Mouse (Mus musculus): ENCODE results near the gene Fibp.

- TF ChIP-seq POLR2A (IDR thresholded peaks at IDR 0.05; ENCODE audit: insufficient read length, low read depth): no peak
- TF ChIP-seq MYOD1 (IDR thresholded peaks at IDR 0.05; ENCODE audit: control insufficient read depth in 1 of 3, insufficient read length in 2 of 3, low read depth in 2 of 3): no peak
- TF ChIP-seq MYOG (IDR thresholded peaks at IDR 0.05; ENCODE audit: control insufficient read depth in 1 of 3, insufficient read depth in 1 of 3, insufficient read length in 2 of 3, low read depth in 2 of 3): no peak
- no peak for TF ChIP-seq TCF12 (IDR thresholded peaks at IDR 0.05; ENCODE audit: insufficient read depth, poor library complexity, severe bottlenecking)
- no peak for TF ChIP-seq POLR2AphosphoS2 (IDR thresholded peaks at IDR 0.05; ENCODE audit: insufficient read length, low read depth)
- no peak for TF ChIP-seq CEBPB (IDR thresholded peaks at IDR 0.05; ENCODE audit: insufficient read depth, poor library complexity, severe bottlenecking)
- TF ChIP-seq USF1 (IDR thresholded peaks at IDR 0.05; ENCODE audit: low read depth): no peak
- no peak for TF ChIP-seq E2F4 (IDR thresholded peaks at IDR 0.05; ENCODE audit: insufficient read depth)
Measured at GRCm38 (mm10) chr19:5463791-5464562, 3.6 kb downstream of the Fibp start.

Data from myocyte (in vitro differentiated cells).